Mouse (Mus musculus) thymus, postnatal 4 days (tissue): ENCODE measurements at regions not wholly inside any gene's neighbourhood (a gene's known extent, or its start where the extent isn't known, plus 50 kb on each side); places are given as distances from the start of the nearest gene placed in this dataset.

Experiments used
- DNase-seq: peaks from one replicate; pipeline ENCODE4 v3.0.0; 2021

DNA sequence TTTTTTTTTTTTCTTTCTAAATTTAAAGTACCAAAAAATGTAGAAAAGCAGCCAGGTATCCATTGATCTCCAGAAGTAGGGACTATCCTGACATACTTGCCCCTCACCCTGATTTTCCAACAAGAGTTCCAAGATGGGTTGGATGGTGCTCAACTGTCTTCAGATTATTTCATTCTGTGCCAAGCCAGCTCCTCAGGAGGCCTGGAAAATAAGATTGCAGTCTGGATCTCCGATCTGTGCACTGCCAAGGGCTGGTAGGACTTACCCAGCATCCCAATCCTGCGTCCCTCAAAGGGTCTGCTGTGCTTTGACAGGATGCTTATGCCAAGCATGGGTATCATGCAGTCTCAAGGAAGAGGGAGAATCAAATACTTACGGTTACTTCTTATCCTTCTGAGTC is 517.8 kb upstream of the Tnp1 start:
- no peak for DNase-seq

DNA sequence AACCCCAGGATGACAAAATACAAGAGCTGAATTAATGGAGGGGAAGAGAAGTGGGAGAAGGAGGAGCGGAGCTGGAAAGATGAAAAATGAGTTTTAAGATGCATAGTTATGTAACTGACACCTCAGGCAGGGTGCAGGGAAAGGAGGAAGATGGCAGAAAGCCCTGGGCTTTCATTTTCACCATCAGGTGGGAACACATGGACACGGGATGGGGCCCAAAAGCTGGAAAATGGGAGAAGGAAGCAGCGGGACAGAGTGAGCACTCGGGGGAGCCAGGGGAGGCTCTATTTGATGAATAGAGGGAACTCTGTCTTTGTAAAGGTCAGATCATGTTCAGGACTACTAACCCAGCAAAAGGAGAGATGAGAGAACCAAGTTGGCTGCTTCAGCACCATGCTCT is 516.6 kb upstream of the Tnp1 start:
- no peak for DNase-seq

DNA sequence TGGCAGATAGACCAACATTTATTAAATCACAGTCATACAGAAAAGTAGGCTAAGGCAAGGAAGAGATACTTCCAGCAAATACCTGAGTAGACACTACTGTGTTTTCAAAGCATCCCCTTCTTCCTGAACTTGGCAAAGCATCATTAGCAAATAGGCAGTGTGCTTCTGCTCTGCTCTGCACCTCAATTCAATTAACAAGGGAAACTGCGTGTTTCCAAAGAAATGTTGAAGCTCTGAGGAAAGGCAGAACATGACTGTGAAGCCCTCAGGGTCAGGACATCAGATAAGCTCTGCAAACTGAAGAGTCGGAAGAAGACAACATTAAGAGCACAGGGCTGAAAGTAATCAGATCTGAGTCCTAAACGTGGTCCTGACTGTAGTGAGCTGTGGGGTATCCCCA is 516.1 kb upstream of the Tnp1 start:
- no peak for DNase-seq

DNA sequence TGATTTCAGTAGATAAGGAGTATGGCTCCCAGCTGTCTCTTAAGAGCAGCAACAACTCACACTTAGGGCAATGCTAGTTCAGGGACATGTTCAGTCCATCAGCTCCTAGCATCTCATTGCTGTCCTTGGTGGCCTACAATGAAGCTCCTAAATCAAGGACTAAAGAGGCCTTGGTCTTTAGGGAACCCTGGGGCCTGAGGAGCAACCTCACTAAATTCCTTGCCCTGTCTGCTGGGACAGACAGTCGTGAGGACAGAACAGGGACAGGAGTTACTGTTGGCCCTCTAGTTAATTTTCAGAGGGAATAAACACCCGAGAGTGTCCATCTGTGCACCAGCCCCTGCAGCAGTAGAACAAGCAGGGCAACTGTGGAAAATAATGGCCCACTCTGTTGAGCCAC is 514.6 kb upstream of the Tnp1 start:
- no peak for DNase-seq

DNA sequence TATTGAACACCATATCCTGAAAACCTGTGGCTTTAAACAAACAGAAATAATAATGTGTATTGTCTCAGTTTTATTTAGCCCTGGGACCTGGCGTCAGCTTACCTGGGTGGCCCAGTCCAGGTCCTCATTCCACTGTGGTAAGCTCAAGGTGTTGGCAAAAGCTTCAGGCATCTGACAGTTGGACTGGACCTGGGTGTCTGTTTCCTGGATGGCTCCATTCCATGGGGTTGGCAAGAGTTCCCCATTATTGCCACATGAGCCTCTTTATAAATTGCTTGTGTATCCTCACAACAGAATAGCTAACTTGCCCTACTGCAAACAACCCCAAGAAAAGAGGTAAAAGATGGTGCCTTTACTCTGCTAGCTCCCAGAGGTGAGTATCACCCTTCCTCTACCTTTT is 512.9 kb upstream of the Tnp1 start:
- no peak for DNase-seq

DNA sequence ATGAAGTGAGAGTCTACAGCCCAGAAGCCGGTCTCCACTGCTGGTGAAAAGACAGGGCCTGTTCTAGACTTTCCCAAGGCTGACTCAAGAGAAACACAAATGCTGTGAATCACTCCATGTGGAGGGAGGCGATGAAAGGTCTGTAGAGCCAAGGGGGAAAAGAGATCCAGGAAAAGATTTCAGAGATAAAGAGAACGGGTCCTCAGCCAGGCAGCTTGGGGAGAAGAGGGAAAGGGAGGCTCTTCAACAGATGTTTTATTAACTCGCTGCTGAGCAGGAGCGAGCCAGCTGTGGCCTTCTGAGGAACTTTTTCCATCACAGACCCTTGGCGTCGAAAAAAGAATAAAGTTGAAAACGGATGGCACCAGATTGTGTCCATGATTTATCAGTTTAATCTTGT is 500.7 kb upstream of the Tnp1 start:
- DNase-seq = no peak

DNA sequence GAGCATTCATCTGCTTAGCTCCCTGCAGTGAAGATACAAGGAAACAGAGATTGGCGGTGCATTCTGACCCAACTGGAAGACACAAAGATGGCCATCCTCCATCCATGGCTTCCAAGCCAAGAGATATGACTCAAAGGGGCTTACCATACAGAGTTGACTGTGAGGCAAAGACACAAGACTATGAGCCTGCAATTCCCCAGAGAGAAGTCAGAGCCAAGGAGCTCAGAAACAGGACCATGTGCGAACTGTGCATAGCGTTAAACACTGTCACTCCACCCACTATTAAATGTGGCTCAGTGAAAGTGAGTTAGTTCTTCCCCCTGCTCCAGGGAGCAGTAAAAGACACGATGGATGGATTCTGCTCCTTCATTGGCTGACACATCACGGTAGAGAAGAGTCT is 500.1 kb upstream of the Tnp1 start:
- no peak for DNase-seq

DNA sequence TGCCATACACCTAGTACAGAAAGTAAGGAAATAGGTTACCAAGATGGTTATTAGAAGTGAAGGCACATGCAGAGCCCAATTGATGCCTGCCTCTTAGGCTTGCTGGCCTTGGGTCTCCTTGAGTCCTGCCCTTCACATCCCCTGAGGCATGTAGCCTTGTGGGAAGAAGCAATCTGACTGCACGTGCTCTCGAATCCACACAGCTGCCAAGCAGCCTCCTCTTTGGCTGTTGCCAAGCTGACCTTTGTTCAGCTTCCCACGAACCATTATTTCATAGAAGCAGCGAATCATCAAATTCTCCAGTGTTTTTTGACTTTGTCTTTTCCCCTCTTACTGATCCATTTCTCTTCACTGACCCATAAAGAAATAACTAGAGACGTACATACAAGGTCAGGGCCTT is 498.1 kb upstream of the Tnp1 start:
- DNase-seq = no peak

DNA sequence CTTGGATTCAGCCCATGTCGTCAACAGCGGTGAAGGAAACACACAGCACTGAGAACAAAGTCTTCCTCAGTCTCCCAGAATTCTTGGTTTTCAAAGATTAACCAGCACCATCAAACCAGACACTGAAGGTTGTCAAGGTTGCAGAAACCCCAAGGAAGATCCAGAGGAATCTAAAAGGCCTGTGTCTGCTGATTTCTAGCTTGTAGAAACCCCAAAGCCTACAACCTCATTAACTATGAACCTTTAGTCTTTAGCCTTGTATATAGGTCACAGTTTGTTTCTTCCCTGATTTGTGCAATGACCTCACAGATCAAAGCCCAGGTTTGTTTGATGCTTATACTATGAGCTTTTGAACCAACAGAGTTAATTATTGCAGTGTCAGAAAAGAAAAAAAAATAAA is 497.1 kb upstream of the Tnp1 start:
- DNase-seq = no peak

DNA sequence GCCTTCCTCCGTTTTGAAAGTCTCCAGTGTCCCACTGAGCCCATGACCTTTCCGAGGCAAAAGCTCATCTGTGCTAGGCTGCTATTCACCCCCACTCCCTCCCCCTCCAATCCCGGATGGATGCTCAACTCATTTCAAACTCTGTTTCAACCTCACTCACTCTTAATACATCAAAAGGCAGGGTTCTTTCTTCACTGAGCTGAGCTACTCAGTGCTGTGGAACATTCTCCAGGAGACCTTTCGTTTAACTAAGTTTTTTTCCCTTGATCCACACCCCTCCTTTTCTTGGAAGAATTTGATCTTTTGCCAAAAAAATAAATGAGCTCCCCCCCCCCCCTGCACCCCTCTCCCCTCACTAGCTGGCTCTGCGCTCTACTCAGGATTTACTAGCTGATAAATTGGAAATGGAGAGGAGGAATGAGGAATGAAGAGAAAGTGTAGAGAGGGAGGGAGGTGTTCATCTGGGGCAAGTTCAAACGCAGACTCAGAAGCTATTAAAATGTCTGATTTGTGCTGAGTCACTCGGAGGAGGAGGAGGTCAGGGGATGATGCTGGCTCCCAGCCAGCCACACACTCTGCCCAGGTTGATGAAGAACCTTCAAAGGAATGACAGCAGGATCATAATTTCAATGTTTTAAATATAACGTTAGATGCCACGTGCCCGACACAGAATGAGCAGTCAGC is 491.5 kb upstream of the Tnp1 start:
- no peak for DNase-seq

DNA sequence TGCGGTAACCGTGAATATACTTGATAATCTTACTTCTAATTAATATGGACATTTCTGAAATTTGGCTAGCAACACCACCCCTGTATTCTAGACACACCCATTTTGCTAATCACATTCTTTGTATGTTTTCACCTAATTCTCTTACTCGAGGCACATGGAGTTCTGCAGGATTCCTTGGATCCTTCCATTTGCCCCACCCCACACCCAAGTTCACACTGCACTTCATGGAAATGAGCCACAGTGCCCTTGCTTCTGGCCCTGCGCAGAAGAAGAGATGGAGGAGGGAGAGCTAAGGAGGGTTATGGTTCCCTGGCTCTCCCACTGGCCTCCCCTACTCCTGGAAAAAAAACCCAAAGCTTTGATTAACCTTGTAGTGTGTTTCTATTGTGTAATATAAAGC is 487.9 kb upstream of the Tnp1 start:
- no peak for DNase-seq

DNA sequence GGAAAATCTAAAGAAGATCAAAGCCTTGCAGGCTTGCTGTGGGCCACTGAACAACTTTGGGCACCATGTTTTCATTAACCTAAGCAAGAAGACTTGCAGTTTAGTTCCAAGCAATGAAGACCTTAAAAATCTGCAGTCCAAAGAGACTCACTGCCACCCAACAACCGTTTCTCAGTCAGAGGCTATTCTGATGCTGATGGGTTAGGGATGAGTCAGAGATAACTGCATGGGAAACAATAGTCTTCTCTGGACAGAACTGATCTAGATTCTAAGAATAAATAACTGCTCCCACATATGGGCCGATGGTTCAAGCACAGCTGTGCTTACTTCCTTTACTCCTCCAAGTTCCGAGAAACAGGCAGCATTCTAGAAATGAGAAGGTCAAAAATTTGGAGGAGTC is 485.0 kb upstream of the Tnp1 start:
- no peak for DNase-seq

DNA sequence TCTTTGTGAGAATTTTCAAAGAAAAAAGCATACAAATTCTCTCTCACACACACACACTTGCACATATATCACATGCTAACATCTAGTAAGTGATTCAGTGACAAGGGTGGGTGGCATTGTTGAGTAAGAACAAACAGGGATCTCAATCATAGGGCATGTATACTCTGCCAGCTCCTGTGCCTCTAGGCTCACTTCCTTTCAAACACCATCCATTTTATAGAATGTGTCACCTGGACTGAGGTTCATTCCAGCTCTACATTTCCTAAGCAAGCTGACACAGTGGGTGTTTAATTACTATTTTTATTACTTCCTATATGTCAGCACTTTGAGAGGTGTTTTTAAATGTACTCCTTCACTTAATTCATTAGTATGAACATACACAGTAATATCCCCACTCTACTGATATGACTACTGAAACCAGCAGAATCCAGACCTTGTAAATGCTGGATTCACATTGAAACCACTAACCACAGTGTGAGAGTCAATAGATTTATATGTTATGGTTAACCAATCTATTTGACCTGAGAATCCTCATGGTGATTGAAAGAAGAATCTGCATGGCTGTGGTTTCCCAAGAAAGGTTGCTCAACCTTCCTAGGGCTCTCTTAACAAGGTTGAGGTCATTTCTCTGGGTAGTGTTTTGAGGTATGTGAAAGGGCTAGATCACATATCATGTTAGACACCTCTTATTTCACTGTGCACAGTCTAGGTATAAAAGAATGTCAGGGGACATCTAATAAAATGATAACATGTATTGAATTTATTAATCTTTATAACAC is 480.5 kb upstream of the Tnp1 start:
- DNase-seq = no peak

DNA sequence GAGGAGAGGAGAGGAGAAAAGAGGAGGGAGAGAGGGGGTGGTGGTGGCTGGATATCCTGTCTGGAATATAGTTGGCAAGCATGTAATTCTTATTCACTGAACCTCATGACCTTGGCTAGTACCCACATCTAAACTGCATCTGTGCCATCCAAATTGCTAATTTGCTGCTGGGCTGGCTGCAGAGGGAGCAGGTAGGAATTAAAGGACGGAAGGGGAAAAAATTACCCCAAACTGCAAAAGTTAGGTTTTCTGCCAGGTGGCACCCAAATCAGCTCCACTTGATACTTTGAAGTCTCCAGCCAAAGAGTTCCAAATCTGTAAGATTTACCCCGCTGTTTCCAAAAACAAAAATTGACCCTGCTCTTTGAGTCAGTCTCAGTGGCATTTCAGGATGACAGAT is 466.2 kb upstream of the Tnp1 start:
- DNase-seq = no peak

DNA sequence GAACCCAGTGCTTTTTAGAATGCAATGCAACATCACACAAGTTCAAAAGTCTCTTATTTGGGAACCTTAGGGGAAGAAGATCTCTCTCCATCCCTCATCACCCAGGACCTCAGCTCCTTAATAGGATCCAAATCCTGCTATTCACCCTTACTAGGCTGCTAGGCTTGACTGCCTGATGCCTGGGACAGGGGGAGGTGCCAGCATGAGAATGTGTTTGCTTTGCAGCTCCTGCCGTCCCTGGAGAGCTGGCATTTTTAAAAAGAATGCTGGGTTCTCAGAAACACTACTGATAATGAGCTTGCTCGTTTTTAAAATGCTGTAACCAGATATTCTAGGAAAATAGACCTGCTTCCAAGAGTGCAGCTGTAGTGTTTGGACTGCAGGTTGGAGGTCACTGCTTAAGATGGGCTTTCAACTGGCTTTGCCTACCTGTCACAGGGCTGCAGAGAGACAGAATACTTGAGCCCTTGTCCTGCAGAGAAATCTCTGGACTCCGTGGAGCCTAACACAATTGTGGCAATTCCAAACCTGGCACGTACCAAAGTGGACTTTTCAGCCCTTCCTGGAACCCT is 463.7 kb upstream of the Tnp1 start:
- DNase-seq = no peak

DNA sequence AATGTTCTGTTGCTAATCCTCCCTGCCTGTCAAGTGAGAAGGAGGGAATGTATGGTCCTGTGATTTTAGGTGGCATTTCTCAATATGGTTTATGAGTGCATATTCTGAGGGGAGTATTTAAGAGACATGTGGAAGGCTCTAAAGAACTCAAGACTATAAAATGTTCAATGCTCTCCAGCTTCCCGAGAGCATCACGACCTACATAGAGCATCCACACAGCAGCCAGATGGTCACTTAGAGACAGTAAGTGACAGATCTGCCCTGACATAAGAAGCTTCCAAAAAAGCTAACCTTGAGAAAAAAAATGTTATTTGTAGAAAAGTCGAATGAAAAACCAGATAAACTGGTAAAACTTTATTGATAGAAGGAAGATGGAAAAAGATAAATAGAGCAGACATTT is 444.9 kb upstream of the Tnp1 start:
- no peak for DNase-seq

DNA sequence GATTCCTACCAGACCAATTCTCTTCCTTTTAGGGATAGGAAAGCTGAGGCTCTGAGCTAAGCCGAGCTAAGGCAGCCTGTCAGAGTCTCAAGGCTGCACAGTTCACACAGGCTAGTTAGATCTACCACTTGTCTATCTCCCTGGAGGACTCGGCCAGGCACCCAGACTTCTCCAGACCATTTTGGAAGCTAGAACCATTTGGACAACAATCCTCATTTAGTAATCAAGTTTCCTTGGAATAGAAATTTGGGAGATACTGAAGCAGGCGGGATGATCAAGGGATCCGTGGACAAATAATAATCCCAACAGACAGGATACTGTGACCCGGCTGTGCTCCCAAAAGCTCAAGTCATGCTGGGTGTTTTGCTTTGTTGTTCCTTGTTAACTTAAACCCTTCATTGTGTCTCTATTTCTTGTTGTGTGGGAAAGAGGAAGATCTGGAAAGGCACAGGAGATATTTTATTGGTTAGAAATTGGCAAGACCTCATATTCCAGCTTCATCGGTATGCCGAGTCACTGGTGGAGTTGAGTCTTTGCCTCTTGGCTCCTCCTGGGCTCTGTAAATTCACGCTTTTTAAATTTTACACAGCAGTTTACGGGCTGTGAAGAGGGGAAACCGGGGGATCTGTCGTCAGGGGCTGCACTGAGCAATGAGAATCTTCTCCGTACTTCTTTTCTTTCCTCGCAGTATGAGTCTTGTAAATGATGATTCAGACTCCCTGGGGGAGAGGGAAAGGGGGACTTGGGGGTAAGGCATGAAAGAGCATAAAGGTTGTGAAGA is 444.2 kb upstream of the Tnp1 start:
- no peak for DNase-seq

DNA sequence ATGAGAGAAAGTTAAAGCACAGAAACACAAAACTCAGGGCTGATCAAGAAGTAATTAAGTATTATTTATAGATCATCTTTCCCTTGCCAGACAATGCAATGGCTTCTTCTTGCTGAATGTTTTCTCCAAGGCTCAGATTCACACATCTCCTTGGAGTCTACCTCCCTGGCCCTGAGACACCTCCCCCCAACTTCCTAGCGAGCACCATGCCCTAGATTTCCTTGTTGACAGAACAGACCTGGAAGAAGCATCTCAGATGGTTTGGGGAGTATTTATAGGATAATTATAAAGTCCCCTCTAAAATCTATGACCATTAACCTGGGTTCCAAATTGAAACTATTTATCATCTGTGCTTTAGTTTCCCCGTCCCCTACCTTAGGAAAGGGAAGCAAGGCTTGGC is 441.6 kb upstream of the Tnp1 start:
- DNase-seq = no peak

DNA sequence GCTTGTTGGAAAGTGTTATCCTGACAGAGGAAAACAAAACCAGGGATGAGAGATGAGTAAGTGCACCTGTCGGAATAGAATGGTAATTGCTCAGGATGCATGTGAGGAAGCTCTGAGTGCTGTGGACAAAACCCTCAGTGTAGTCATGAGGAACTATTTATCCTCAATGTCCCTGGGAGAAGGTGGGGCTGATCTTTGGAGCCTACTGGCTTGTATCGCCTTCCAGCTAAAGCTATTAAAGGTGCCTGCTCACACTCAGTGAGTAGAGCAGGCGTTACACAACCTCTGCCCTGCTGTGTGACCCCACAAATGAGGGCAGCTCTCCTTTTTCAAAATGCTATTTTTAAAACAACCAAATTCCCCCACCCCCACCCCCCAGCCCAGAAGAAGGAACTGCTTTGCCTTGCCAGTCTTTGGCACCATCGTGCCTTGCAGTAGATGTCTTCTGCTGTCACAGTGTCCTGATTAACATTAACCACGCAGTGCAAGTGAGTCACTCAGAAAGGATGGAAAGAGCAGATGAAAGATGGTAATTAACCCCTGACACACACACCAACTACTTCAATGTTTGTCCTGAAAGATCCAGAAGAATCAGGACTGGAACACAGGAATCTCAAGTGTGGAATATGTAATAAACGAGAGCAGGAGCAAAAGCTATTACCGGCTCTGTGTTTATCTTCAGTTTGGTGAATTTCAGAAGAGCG is 440.8 kb upstream of the Tnp1 start:
- no peak for DNase-seq

DNA sequence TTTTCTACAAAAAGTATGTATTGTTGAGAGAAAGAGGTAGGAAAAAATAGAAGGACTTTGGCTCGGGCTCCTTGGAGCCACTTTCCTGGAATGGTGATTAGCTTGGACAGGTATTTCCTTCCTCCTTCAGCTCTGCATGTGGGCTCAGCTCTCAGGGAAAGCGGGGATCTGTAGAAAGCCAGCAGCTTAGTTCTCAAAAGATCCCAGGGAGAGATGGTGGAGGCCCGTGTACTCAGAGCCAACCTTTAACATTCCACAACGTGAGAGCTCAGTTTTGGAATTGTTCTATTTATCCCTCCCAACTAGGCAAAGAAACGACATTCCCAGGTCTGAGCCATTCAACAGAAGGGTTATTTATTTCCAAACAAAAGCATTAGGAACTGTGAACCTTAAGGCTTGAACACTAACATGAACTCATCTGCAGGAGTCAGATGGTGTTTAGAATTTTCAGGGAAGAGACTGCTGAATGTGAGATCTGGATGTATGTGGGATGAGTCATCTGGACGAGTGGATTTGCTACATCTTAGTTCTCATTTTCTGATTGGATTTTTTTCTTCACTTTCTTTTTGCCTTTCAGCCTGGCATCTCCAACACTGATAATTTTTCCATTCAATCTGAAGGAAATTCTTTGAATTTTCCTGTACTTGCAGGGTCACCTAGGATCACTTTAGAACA is 428.6 kb upstream of the Tnp1 start:
- no peak for DNase-seq

DNA sequence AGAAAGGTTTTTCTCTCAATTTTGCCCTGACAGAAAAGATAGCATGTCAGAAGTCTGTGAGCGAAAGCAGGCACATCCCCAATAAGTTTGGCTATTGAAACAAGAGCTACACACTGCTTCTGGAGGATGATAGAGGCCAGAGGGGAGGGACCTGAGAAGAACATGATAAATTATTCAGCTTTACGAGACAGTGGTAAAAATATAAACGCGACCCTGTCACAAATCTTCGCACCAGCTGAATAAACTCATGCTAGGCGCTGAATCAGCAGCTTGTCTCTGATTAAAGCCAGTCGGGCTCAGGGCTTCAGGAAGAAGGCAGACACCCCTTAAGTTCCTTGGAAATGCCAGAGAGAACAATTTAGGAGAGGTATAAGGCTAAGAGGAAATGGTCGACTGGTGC is 422.7 kb upstream of the Tnp1 start:
- DNase-seq = no peak

DNA sequence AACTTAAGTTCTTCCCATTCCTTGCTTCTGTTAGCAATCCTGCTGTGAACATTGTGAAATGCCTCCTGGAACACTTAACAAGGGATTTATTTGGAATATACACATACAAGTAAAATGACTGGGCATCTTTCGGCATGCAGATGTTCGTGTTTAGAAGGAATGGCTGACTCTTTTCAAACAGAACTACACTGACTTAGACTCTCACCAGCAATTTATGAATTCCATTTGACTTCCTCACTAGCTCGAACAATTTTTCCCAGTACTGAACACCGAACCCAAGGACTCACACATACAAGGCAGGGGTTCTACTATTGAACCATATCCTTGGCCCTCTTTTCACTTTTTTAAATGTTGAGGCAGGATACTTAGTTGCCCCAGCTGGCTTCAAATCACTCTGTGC is 412.4 kb upstream of the Tnp1 start:
- no peak for DNase-seq

DNA sequence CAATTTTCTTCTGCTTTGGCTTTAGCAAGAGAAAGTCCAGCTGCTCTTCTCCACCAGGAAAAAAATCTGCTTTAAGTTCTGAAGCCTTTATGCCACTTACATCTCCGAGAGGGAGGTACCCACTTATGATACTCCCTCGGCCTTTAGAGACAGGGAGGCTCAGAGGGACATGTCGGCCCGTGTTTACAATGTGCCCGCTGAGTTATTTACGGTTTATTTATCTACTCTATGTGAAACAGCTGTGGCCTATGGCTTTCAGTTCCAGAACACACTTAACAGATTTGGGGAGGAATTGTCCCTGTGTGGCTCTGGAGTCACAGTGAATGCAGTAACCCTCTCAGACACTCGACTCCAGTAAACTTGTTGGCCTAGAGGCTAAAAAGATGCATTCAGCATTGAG is 409.3 kb upstream of the Tnp1 start:
- no peak for DNase-seq
